Mouse (Mus musculus): ENCODE results near the gene Proser1. TPM values are rescaled to one million over a fixed set of nuclear protein-coding genes. Genes with fewer than 3 reads are reported as not detected.

The Proser1 gene
- total RNA-seq, 1 experiment from 2014 or later: 10.4 TPM

- ATAC-seq (replicated peaks; ENCODE audit: low read depth, poor library complexity, severe bottlenecking): no peak
These were observed 66.8 kb downstream of the Proser1 start for GRCm38 (mm10) chr3:53530305-53530704.

Other genes starting within 250 kb of the Proser1 start
- 9.4 and 9.8 TPM in 2 replicates for gene Nhlrc3, start 334 bp upstream of the Proser1 start, total RNA-seq (2017)
- gene Stoml3, start 25.0 kb downstream of the Proser1 start, total RNA-seq (2017): not detected in 2 replicates
- not detected in 2 replicates for gene Frem2, start 193.7 kb downstream of the Proser1 start, total RNA-seq (2017)